Mouse (Mus musculus): ENCODE data around the gene Ugt2b5. TPM values are rescaled to one million over a fixed set of nuclear protein-coding genes. Genes with fewer than 3 reads are reported as not detected.
"Not testable (repeated sequence)": the region's sequence is repeated elsewhere in the genome, so short reads cannot be mapped to it uniquely, and the experiment has no call there.

Ugt2b5 gene
- not detected in 2 replicates for polyA plus RNA-seq (2014; fragmentation: Nextera tagmentation; extraction: Ambion mirVana)

DNA sequence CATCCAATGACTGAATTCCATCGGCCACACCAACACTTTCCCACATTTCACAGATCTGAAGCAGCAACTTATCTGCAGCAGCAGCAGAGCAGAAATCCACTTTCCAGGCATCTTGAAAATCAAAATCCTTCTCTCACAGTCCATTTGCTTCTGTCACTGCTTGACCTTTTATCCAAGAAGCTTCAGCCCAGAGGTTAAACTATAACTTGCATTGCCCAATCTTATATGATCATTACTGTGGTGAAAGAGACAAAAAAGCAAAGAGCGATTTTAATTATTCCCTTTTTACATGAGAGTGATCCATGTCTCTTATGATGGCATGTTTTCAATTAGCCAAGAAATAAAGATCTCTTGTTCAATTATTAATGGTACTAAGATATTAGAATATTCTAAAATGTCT lies at the start of gene Ugt2b5:
Gene Ugt2b5, minus strand, starts transcription at position 123 of the 400 bp plus-strand sequence.
- not testable (repeated sequence) for H3K4me3 ChIP-seq (replicated peaks; ENCODE audit: low read depth, low read length); H3K9me3 ChIP-seq (ENCODE audit: control insufficient read depth, low read length); H3K27ac ChIP-seq (replicated peaks; ENCODE audit: low read depth, low read length); ATAC-seq (ENCODE audit: low FRiP score, low TSS enrichment); H3K36me3 ChIP-seq (ENCODE audit: control insufficient read depth, insufficient read depth, low read length); H3K4me1 ChIP-seq (ENCODE audit: control insufficient read depth, insufficient read depth, low read length); H3K9ac ChIP-seq (replicated peaks; ENCODE audit: low read length); H3K27me3 ChIP-seq (ENCODE audit: control insufficient read depth, insufficient read depth, low read length); DNase-seq; H3K4me2 ChIP-seq (ENCODE audit: low read length)
- 92% methylated on average over 1 of the region's 2 CpGs for WGBS

GRCm38 (mm10) chr5:87175780-87176179 lies 35.7 kb upstream of the Ugt2b5 start:
- not testable (repeated sequence) for H3K9me3 ChIP-seq (ENCODE audit: control insufficient read depth, low read length); DNase-seq; H3K27me3 ChIP-seq (ENCODE audit: control insufficient read depth, insufficient read depth, low read length); H3K36me3 ChIP-seq (ENCODE audit: control insufficient read depth, insufficient read depth, low read length); H3K4me3 ChIP-seq (replicated peaks; ENCODE audit: low read depth, low read length); H3K4me1 ChIP-seq (ENCODE audit: control insufficient read depth, insufficient read depth, low read length); H3K4me2 ChIP-seq (ENCODE audit: low read length); ATAC-seq (ENCODE audit: low FRiP score, low TSS enrichment); H3K27ac ChIP-seq (replicated peaks; ENCODE audit: low read depth, low read length); H3K9ac ChIP-seq (replicated peaks; ENCODE audit: low read length)
- 58% methylated on average over 2 of the region's 2 CpGs for WGBS

DNA sequence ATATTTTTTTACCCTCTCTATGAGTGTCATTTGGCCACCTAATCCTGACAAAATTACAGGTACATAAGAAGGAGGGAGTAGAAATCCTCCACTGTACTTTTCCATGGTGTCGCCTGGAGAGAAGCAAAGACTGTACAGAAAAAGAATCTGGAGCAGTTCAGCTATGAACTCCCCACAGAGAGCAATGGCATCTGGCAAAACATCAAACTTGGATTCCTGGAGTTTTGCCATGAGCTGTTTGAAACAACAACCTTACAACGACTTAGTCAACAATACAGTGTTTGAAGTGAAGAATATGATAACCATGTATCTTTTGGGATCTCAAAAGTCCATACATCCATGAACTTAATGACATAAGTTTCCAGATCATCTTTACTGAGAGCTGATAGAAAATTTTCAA lies 34.6 kb upstream of the Ugt2b5 start:
- ATAC-seq (ENCODE audit: low FRiP score, low TSS enrichment), result no peak
- H3K9me3 ChIP-seq (ENCODE audit: control insufficient read depth, low read length), result no peaks in the 10 kb centered on the region
- H3K36me3 ChIP-seq (ENCODE audit: control insufficient read depth, insufficient read depth, low read length), result no peaks in the 10 kb centered on the region
- no peaks in the 10 kb centered on the region for H3K4me1 ChIP-seq (ENCODE audit: control insufficient read depth, insufficient read depth, low read length)
- no peaks in the 10 kb centered on the region for H3K27me3 ChIP-seq (ENCODE audit: control insufficient read depth, insufficient read depth, low read length)
- peak; percentile 0 for DNase-seq
- 87% methylated on average over 2 of the region's 2 CpGs for WGBS
- no peak overlapping the region for H3K4me2 ChIP-seq (ENCODE audit: low read length)
- H3K4me3 ChIP-seq (replicated peaks; ENCODE audit: low read depth, low read length), result no peak overlapping the region
- no peak overlapping the region for H3K27ac ChIP-seq (replicated peaks; ENCODE audit: low read depth, low read length)
- H3K9ac ChIP-seq (replicated peaks; ENCODE audit: low read length), result no peak overlapping the region

DNA sequence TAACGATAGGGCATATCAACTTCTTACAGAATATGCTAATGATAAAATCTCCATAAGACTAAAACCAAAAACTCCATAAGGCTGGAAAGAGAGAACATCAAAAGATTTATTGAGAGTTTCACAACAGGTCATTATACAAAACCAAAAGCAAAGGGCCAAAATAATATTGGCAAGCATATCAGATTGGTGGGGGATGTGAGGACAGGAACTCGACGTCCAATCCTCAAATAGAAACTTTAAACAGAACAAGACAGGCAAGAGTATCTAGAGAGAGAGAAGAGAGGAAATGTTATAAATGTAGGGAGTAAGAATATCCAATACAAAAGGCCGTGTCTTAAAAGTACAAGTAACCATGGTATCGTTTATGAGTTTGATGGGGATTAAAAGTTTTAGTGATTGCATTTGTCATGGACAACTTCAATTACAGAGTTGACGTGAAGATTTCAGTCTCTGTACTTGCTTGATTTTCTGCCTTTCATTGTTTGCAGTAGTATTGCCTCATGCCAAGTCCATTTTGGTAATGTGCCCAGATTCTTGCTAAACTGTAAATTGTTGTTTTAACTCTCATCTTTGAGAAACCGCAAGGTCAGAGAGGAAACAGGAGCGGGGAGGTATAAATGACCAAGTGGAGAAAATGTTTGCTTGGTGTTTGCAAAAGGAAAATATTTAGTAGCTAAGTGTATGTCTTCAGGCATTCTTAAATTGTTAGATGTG lies 7.8 kb upstream of the Ugt2b5 start:
- Histone ChIP-seq H3K4me1 (ENCODE audit: control insufficient read depth, insufficient read depth, low read length) (no peaks in the 10 kb centered on the region), H3K27ac (replicated peaks; ENCODE audit: low read depth, low read length) (no peak overlapping the region), H3K9ac (replicated peaks; ENCODE audit: low read length) (no peak overlapping the region), H3K4me2 (ENCODE audit: low read length) (no peak overlapping the region), H3K36me3 (ENCODE audit: control insufficient read depth, insufficient read depth, low read length) (no peaks in the 10 kb centered on the region), H3K9me3 (ENCODE audit: control insufficient read depth, low read length) (no peaks in the 10 kb centered on the region), H3K4me3 (replicated peaks; ENCODE audit: low read depth, low read length) (no peak overlapping the region), H3K27me3 (ENCODE audit: control insufficient read depth, insufficient read depth, low read length) (no peaks in the 10 kb centered on the region)
- 85% methylated on average over 8 of the region's 8 CpGs for WGBS
- DNase-seq, result peak; percentile 0
- ATAC-seq (ENCODE audit: low FRiP score, low TSS enrichment), result no peak

GRCm38 (mm10) chr5:87142865-87143456 lies 2.8 kb upstream of the Ugt2b5 start:
- Histone ChIP-seq H3K36me3 (ENCODE audit: control insufficient read depth, insufficient read depth, low read length) (no peaks in the 10 kb centered on the region), H3K27ac (replicated peaks; ENCODE audit: low read depth, low read length) (no peak overlapping the region), H3K9ac (replicated peaks; ENCODE audit: low read length) (no peak overlapping the region), H3K9me3 (ENCODE audit: control insufficient read depth, low read length) (no peaks in the 10 kb centered on the region), H3K27me3 (ENCODE audit: control insufficient read depth, insufficient read depth, low read length) (no peaks in the 10 kb centered on the region), H3K4me3 (replicated peaks; ENCODE audit: low read depth, low read length) (no peak overlapping the region), H3K4me2 (ENCODE audit: low read length) (no peak overlapping the region), H3K4me1 (ENCODE audit: control insufficient read depth, insufficient read depth, low read length) (no peaks in the 10 kb centered on the region)
- WGBS, result 35% methylated on average over 3 of the region's 3 CpGs
- DNase-seq (peak; percentile 62), ATAC-seq (ENCODE audit: low FRiP score, low TSS enrichment) (no peak; the same call in 1 of the 2 replicates)

DNA sequence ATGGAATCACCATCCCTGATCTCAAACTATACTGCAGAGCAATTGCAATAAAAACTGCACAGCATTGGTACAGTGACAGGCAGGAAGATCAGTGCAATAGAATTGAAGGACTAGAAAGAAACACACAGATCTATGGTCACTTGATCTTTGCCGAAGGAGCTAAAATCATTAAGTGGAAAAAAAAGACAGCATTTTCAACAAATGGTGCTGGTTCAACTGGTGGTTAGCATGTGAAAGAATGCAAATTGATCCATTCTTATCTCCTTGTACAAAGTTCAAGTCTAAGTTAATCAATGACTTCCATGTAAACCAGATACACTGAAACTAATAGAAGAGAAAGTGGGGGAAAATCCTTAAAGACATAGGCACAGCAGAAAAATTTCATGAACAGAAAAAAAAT lies 36.4 kb downstream of the Ugt2b5 start:
- not testable (repeated sequence) for H3K36me3 ChIP-seq (ENCODE audit: control insufficient read depth, insufficient read depth, low read length); H3K27ac ChIP-seq (replicated peaks; ENCODE audit: low read depth, low read length)
- 89% methylated on average over 1 of the region's 1 CpGs for WGBS

DNA sequence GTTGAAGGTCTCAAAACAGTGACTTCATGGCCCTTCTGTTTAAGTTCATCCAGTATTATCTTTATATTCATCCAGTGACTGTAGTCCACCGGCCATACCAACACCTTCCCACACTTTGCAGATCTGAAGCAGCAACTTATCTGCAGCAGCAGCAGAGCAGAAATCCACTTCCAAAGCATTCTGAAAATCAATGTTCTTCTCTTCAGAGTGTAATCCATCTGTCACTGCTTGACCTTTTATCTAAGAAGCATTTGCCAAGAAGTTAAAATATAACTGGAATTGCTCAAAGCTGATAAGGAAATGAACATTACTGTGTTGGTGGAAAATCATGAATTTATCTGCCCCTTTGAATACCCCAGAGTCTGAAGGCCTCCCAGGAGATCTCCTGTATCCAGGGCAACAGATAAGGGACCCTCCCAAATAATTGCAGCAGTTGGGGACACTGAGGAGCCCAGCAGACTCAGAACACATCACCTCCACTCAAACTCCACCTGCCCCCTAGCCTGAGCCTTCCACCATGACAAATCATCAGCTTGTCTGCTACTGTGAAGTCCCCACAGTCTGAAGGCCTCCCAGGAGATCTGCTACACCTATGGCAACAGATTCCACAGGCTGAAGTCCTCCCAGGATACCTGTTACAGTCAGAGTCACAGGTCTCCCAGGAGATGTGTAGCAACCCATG lies 47.6 kb downstream of the Ugt2b5 start, which contains the start of gene Ugt2b36:
Gene Ugt2b36, minus strand, starts transcription at position 210 of the 682 bp plus-strand sequence.
- no peaks in the 10 kb centered on the region for H3K4me1 ChIP-seq (ENCODE audit: control insufficient read depth, insufficient read depth, low read length)
- ATAC-seq (ENCODE audit: low FRiP score, low TSS enrichment) (no peak), DNase-seq (no peak)
- H3K27me3 ChIP-seq (ENCODE audit: control insufficient read depth, insufficient read depth, low read length), result no peaks in the 10 kb centered on the region
- H3K4me2 ChIP-seq (ENCODE audit: low read length), result no peak within 1 kb of the TSS
- H3K36me3 ChIP-seq (ENCODE audit: control insufficient read depth, insufficient read depth, low read length), result no peaks in the 10 kb centered on the region
- H3K27ac ChIP-seq (replicated peaks; ENCODE audit: low read depth, low read length), result no peak within 1 kb of the TSS
- no peaks in the 10 kb centered on the region for H3K9me3 ChIP-seq (ENCODE audit: control insufficient read depth, low read length)
- H3K9ac ChIP-seq (replicated peaks; ENCODE audit: low read length), result no peak within 1 kb of the TSS
- H3K4me3 ChIP-seq (replicated peaks; ENCODE audit: low read depth, low read length), result no peak within 1 kb of the TSS
- WGBS, result 95% methylated on average over 1 of the region's 1 CpGs

More for the DNA sequence above, 36.4 kb downstream of the Ugt2b5 start:
- not testable (repeated sequence) for H3K9me3 ChIP-seq (ENCODE audit: control insufficient read depth, low read length); H3K4me3 ChIP-seq (replicated peaks; ENCODE audit: low read depth, low read length); H3K9ac ChIP-seq (replicated peaks; ENCODE audit: low read length); H3K4me2 ChIP-seq (ENCODE audit: low read length); H3K4me1 ChIP-seq (ENCODE audit: control insufficient read depth, insufficient read depth, low read length); DNase-seq; ATAC-seq (ENCODE audit: low FRiP score, low TSS enrichment); H3K27me3 ChIP-seq (ENCODE audit: control insufficient read depth, insufficient read depth, low read length)

DNA sequence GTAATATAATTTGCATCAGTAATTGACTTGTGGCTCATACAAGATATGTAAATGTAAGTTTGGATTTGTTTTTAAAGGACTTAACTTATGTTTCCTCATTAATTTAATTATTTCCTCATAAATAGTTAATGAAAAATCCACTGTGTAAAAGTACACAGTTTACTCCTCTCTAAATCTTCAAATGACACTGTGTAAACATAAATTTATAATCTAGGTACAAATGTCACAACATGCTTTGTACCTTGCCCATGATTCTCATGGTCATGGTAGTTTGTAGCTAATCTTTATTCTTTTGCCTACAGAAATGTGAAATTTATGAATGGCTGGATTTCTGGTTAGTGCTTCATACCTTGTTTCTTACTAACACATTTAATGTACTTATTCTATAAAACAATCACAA lies 49.0 kb downstream of the Ugt2b5 start:
- no peak overlapping the region for H3K9ac ChIP-seq (replicated peaks; ENCODE audit: low read length)
- no peak for ATAC-seq (ENCODE audit: low FRiP score, low TSS enrichment)
- H3K36me3 ChIP-seq (ENCODE audit: control insufficient read depth, insufficient read depth, low read length), result no peaks in the 10 kb centered on the region
- no peak overlapping the region for H3K4me3 ChIP-seq (replicated peaks; ENCODE audit: low read depth, low read length)
- no peaks in the 10 kb centered on the region for H3K4me1 ChIP-seq (ENCODE audit: control insufficient read depth, insufficient read depth, low read length)
- H3K9me3 ChIP-seq (ENCODE audit: control insufficient read depth, low read length), result no peaks in the 10 kb centered on the region
- no peak for DNase-seq
- no peak overlapping the region for H3K4me2 ChIP-seq (ENCODE audit: low read length)
- no peaks in the 10 kb centered on the region for H3K27me3 ChIP-seq (ENCODE audit: control insufficient read depth, insufficient read depth, low read length)
- H3K27ac ChIP-seq (replicated peaks; ENCODE audit: low read depth, low read length), result no peak overlapping the region

All from midbrain, embryonic 14.5 days (tissue).